Mouse (Mus musculus) kidney, embryonic 15.5 days (tissue): ENCODE data around the gene Pigw. TPM values are rescaled to one million over a fixed set of nuclear protein-coding genes. Genes with fewer than 3 reads are reported as not detected.
"Not testable (repeated sequence)": the region's sequence is repeated elsewhere in the genome, so short reads cannot be mapped to it uniquely, and the experiment has no call there.

Experiments used
- ATAC-seq: fragments of 200-750 bp; cut with Nextera tagmentation; replicated peaks from 2 replicates; pipeline ENCODE4 v1.8.0; 2017; ENCODE audit warnings: moderate TSS enrichment; ENCODE audit not compliant: low FRiP score
- H3K27ac ChIP-seq: fragments of 300-500 bp; sonication (generic); 2 replicates; pipeline ENCODE4 v1.5.1; 2015; ENCODE audit warnings: mild to moderate bottlenecking, inconsistent platforms
- H3K27me3 ChIP-seq: fragments of 300-500 bp; sonication (generic); 2 replicates; pipeline ENCODE4 v1.6.1; 2015; ENCODE audit warnings: inconsistent platforms
- H3K36me3 ChIP-seq: fragments of 300-500 bp; sonication (generic); 2 replicates; pipeline ENCODE4 v1.6.1; 2015; ENCODE audit warnings: inconsistent platforms
- H3K4me1 ChIP-seq: fragments of 300-500 bp; sonication (generic); 2 replicates; pipeline ENCODE4 v1.6.1; 2015; ENCODE audit warnings: inconsistent platforms
- H3K4me2 ChIP-seq: fragments of 300-500 bp; sonication (generic); 2 replicates; pipeline ENCODE4 v1.6.1; 2015; ENCODE audit warnings: moderate library complexity, mild to moderate bottlenecking, inconsistent platforms
- H3K4me3 ChIP-seq: fragments of 300-500 bp; sonication (generic); replicated peaks from 2 replicates; pipeline ENCODE4 v1.5.1; 2015; ENCODE audit warnings: mild to moderate bottlenecking, inconsistent platforms
- H3K9ac ChIP-seq: fragments of 300-500 bp; sonication (generic); 2 replicates; pipeline ENCODE4 v1.6.1; 2015; ENCODE audit warnings: mild to moderate bottlenecking, inconsistent platforms
- H3K9me3 ChIP-seq: fragments of 300-500 bp; sonication (generic); replicated peaks from 2 replicates; pipeline ENCODE4 v1.6.1; 2016; ENCODE audit warnings: inconsistent platforms
- WGBS: fragments of 180-500 bp; shearing (Covaris S2); methylation state at CpG from one replicate; pipeline ENCODE4 v1.1.7; 2015; ENCODE audit warnings: mixed read lengths; 5-methylcytosine and 5-hydroxymethylcytosine counted together
- polyA plus RNA-seq: library from polyadenylated mRNA; unstranded; fragments of >200 nt; fragmentation: Nextera tagmentation; extraction: Ambion mirVana; gene quantifications from 2 replicates; pipeline ENCODE4 v1.2.1, GENCODE M21; 2015

Gene Pigw
- polyA plus RNA-seq, 1 experiment from 2014 or later, result 3.7 TPM

GRCm38 (mm10) chr11:84893113-84893512 is 13.0 kb upstream of the Pigw start:
- Histone ChIP-seq H3K9ac (no peak overlapping the region), H3K4me2 (no peak overlapping the region), H3K36me3 (peaks cover 90% of the 10 kb centered on the region), H3K27me3 (no peaks in the 10 kb centered on the region), H3K9me3 (no peaks in the 10 kb centered on the region), H3K27ac (no peak overlapping the region), H3K4me1 (no peaks in the 10 kb centered on the region), H3K4me3 (no peak overlapping the region)
- WGBS, result 91% methylated on average over 15 of the region's 15 CpGs
- ATAC-seq, result no peak

GRCm38 (mm10) chr11:84891705-84892104 is 11.6 kb upstream of the Pigw start:
- Histone ChIP-seq H3K27me3 (no peaks in the 10 kb centered on the region), H3K27ac (no peak overlapping the region), H3K4me1 (no peaks in the 10 kb centered on the region), H3K9me3 (no peaks in the 10 kb centered on the region), H3K4me3 (no peak overlapping the region), H3K4me2 (no peak overlapping the region), H3K9ac (no peak overlapping the region), H3K36me3 (peaks cover 89% of the 10 kb centered on the region)
- ATAC-seq, result no peak
- WGBS, result 90% methylated on average over 7 of the region's 7 CpGs

GRCm38 (mm10) chr11:84889492-84889891 is 9.4 kb upstream of the Pigw start:
- no peak overlapping the region for H3K4me3 ChIP-seq
- no peak overlapping the region for H3K9ac ChIP-seq
- no peaks in the 10 kb centered on the region for H3K27me3 ChIP-seq
- no peaks in the 10 kb centered on the region for H3K9me3 ChIP-seq
- ATAC-seq, result no peak
- H3K36me3 ChIP-seq, result peaks cover 88% of the 10 kb centered on the region
- 91% methylated on average over 2 of the region's 2 CpGs for WGBS
- no peak overlapping the region for H3K27ac ChIP-seq
- H3K4me2 ChIP-seq, result no peak overlapping the region
- H3K4me1 ChIP-seq, result no peaks in the 10 kb centered on the region

- WGBS, result 95% methylated on average over 8 of the region's 8 CpGs
- H3K36me3 ChIP-seq, result peaks cover 93% of the 10 kb centered on the region
- no peak for ATAC-seq
These were observed 7.9 kb upstream of the Pigw start for GRCm38 (mm10) chr11:84888025-84888424.

GRCm38 (mm10) chr11:84886767-84887511 is 6.9 kb upstream of the Pigw start:
- H3K27ac ChIP-seq, result no peak overlapping the region
- no peak for ATAC-seq
- H3K36me3 ChIP-seq, result peaks cover 87% of the 10 kb centered on the region
- H3K4me3 ChIP-seq, result no peak overlapping the region
- H3K9me3 ChIP-seq, result no peaks in the 10 kb centered on the region
- whole genome bisulfite sequencing, result 83% methylated on average over 11 of the region's 11 CpGs
- H3K27me3 ChIP-seq, result no peaks in the 10 kb centered on the region
- no peak overlapping the region for H3K9ac ChIP-seq
- no peaks in the 10 kb centered on the region for H3K4me1 ChIP-seq
- H3K4me2 ChIP-seq, result no peak overlapping the region

More at GRCm38 (mm10) chr11:84888025-84888424, 7.9 kb upstream of the Pigw start:
- H3K4me2 ChIP-seq, result no peak overlapping the region
- H3K27me3 ChIP-seq, result no peaks in the 10 kb centered on the region
- H3K9ac ChIP-seq, result no peak overlapping the region
- no peaks in the 10 kb centered on the region for H3K9me3 ChIP-seq
- H3K4me3 ChIP-seq, result no peak overlapping the region
- H3K27ac ChIP-seq, result no peak overlapping the region
- no peaks in the 10 kb centered on the region for H3K4me1 ChIP-seq

GRCm38 (mm10) chr11:84886236-84886635 is 6.2 kb upstream of the Pigw start:
- Histone ChIP-seq H3K27ac (no peak overlapping the region), H3K27me3 (no peaks in the 10 kb centered on the region), H3K4me3 (no peak overlapping the region), H3K4me2 (no peak overlapping the region), H3K36me3 (peaks cover 80% of the 10 kb centered on the region), H3K9me3 (no peaks in the 10 kb centered on the region), H3K9ac (no peak overlapping the region), H3K4me1 (peaks cover 5% of the 10 kb centered on the region; the same call in 1 of the 2 replicates)
- no peak for ATAC-seq
- WGBS, result 87% methylated on average over 5 of the region's 5 CpGs

- H3K27ac ChIP-seq, result no peak overlapping the region
- no peaks in the 10 kb centered on the region for H3K27me3 ChIP-seq
These were observed 5.2 kb upstream of the Pigw start for GRCm38 (mm10) chr11:84885238-84885637.

GRCm38 (mm10) chr11:84882346-84882745 is 2.3 kb upstream of the Pigw start:
- ATAC-seq, result no peak
- Histone ChIP-seq H3K4me1 (peaks cover 19% of the 10 kb centered on the region), H3K27ac (no peak overlapping the region), H3K9ac (no peak overlapping the region), H3K4me3 (no peak overlapping the region), H3K27me3 (no peaks in the 10 kb centered on the region), H3K4me2 (no peak overlapping the region), H3K36me3 (peaks cover 53% of the 10 kb centered on the region), H3K9me3 (no peaks in the 10 kb centered on the region)
- 94% methylated on average over 7 of the region's 7 CpGs for WGBS

More at GRCm38 (mm10) chr11:84885238-84885637, 5.2 kb upstream of the Pigw start:
- 84% methylated on average over 4 of the region's 4 CpGs for WGBS
- H3K4me1 ChIP-seq, result peaks cover 12% of the 10 kb centered on the region; the same call in 1 of the 2 replicates
- H3K9me3 ChIP-seq, result no peaks in the 10 kb centered on the region
- H3K9ac ChIP-seq, result no peak overlapping the region
- H3K36me3 ChIP-seq, result peaks cover 72% of the 10 kb centered on the region
- ATAC-seq, result no peak
- H3K4me3 ChIP-seq, result no peak overlapping the region
- H3K4me2 ChIP-seq, result no peak overlapping the region

GRCm38 (mm10) chr11:84880971-84881370 is 886 bp upstream of the Pigw start:
- ATAC-seq, result peak; percentile 26; the same call in 1 of the 2 replicates

GRCm38 (mm10) chr11:84880465-84880961 is 428 bp upstream of the Pigw start:
- Histone ChIP-seq H3K4me2 (peak overlapping the region; percentile 91), H3K9me3 (no peaks in the 10 kb centered on the region), H3K4me3 (peak overlapping the region; percentile 84), H3K4me1 (peaks cover 19% of the 10 kb centered on the region), H3K9ac (peak overlapping the region; percentile 72), H3K27ac (peak overlapping the region; percentile 97), H3K36me3 (peaks cover 42% of the 10 kb centered on the region), H3K27me3 (no peaks in the 10 kb centered on the region)
- under 1% methylated on average over 24 of the region's 24 CpGs for WGBS
- peak; percentile 75; the same call in 1 of the 2 replicates for ATAC-seq

More at GRCm38 (mm10) chr11:84880971-84881370, 886 bp upstream of the Pigw start:
- Histone ChIP-seq H3K4me3 (peak overlapping the region; percentile 84), H3K4me2 (peak overlapping the region; percentile 91), H3K4me1 (peaks cover 19% of the 10 kb centered on the region), H3K36me3 (peaks cover 45% of the 10 kb centered on the region), H3K27ac (peak overlapping the region; percentile 97), H3K9ac (peak overlapping the region; percentile 72), H3K27me3 (no peaks in the 10 kb centered on the region), H3K9me3 (no peaks in the 10 kb centered on the region)
- 47% methylated on average over 9 of the region's 9 CpGs for WGBS

- Histone ChIP-seq H3K4me2 (peak overlapping the region; percentile 91), H3K36me3 (peaks cover 29% of the 10 kb centered on the region), H3K9me3 (no peaks in the 10 kb centered on the region), H3K4me3 (peak overlapping the region; percentile 84), H3K27me3 (no peaks in the 10 kb centered on the region), H3K9ac (peak overlapping the region; percentile 72), H3K27ac (peak overlapping the region; percentile 97), H3K4me1 (peaks cover 19% of the 10 kb centered on the region)
- 20% methylated on average over 7 of the region's 7 CpGs for WGBS
- ATAC-seq, result no peak
These were observed 896 bp downstream of the Pigw start for GRCm38 (mm10) chr11:84879007-84879771.

GRCm38 (mm10) chr11:84876020-84876419 is 4.1 kb downstream of the Pigw start:
- not testable (repeated sequence) for H3K27ac ChIP-seq, H3K27me3 ChIP-seq, H3K9me3 ChIP-seq, H3K4me2 ChIP-seq, H3K9ac ChIP-seq, H3K4me3 ChIP-seq, ATAC-seq
- Histone ChIP-seq H3K4me1 (peaks cover 12% of the 10 kb centered on the region), H3K36me3 (peaks cover 18% of the 10 kb centered on the region)
- no CpG with 5 or more reads among the region's 1 CpGs for WGBS
